In genomic region chr15:89532026-89532923, GRCm38 (mm10) we compare ENCODE assay signal across 8 mouse cellular contexts. TPM values are rescaled to one million over a fixed set of nuclear protein-coding genes. Genes with fewer than 3 reads are reported as not detected.
A peak's percentile ranks its signal among the peaks of the same experiment; 100 is the strongest.
DNase-seq lines count a peak whose midpoint lies in the region; ATAC-seq lines count a peak whose summit lies in the region.

No protein-coding gene starts in this region.

- no peak for DNase-seq in lung, postnatal 4 days
- peak; percentile 79 for DNase-seq in forebrain, embryonic 10.5 days (ENCODE audit: extremely low spot score, low spot score)
- DNase-seq in layer of hippocampus, adult 18-20 months (ENCODE audit: low spot score in 2 of 2): peak; percentile 75 to 86
- DNase-seq in midbrain, embryonic 14.5 days: peak; percentile 97
- DNase-seq in thymus, postnatal 14 days: no peak
- no peak for DNase-seq in yolk sac, embryonic 10.5 days (ENCODE audit: low spot score)
- no peak for DNase-seq in heart, adult 8-10 months (ENCODE audit: low spot score)

- no peak for ATAC-seq in lung, embryonic 15.5 days (ENCODE audit: borderline replicate concordance, extremely low read depth, low FRiP score, low TSS enrichment)
- ATAC-seq in midbrain, embryonic 14.5 days (ENCODE audit: low FRiP score, low TSS enrichment): peak; percentile 87

- H3K4me3 ChIP-seq in lung, embryonic 15.5 days: no peak overlapping the region
- peak overlapping the region; percentile 51 for H3K4me3 ChIP-seq in forebrain, embryonic 10.5 days
- H3K4me3 ChIP-seq in midbrain, embryonic 14.5 days (replicated peaks; ENCODE audit: low read depth, low read length): peak overlapping the region; percentile 47

- H3K9ac ChIP-seq in lung, embryonic 15.5 days: no peak overlapping the region
- peak overlapping the region; percentile 66 for H3K9ac ChIP-seq in midbrain, embryonic 14.5 days (replicated peaks; ENCODE audit: low read length)

- no peak overlapping the region for H3K27ac ChIP-seq in lung, embryonic 15.5 days
- H3K27ac ChIP-seq in forebrain, embryonic 10.5 days: peak overlapping the region; percentile 84
- peak overlapping the region; percentile 92 for H3K27ac ChIP-seq in midbrain, embryonic 14.5 days (replicated peaks; ENCODE audit: low read depth, low read length)

- peak overlapping the region; percentile 26; the same call in 1 of the 2 replicates for H3K4me2 ChIP-seq in lung, embryonic 15.5 days
- H3K4me2 ChIP-seq in midbrain, embryonic 14.5 days (ENCODE audit: low read length): peak overlapping the region; percentile 87

- no peaks in the 10 kb centered on the region for H3K27me3 ChIP-seq in lung, embryonic 15.5 days
- H3K27me3 ChIP-seq in forebrain, embryonic 10.5 days (ENCODE audit: poor library complexity, severe bottlenecking): peaks cover 31% of the 10 kb centered on the region
- no peaks in the 10 kb centered on the region for H3K27me3 ChIP-seq in midbrain, embryonic 14.5 days (ENCODE audit: control insufficient read depth, insufficient read depth, low read length)

- H3K36me3 ChIP-seq in lung, embryonic 15.5 days: peaks cover 2% of the 10 kb centered on the region; the same call in 1 of the 2 replicates
- H3K36me3 ChIP-seq in forebrain, embryonic 10.5 days (replicated peaks): no peaks in the 10 kb centered on the region
- no peaks in the 10 kb centered on the region for H3K36me3 ChIP-seq in midbrain, embryonic 14.5 days (ENCODE audit: control insufficient read depth, insufficient read depth, low read length)

- no peaks in the 10 kb centered on the region for H3K9me3 ChIP-seq in lung, embryonic 15.5 days
- no peaks in the 10 kb centered on the region for H3K9me3 ChIP-seq in forebrain, embryonic 10.5 days
- no peaks in the 10 kb centered on the region for H3K9me3 ChIP-seq in midbrain, embryonic 14.5 days (ENCODE audit: control insufficient read depth, low read length)

- WGBS in lung, embryonic 15.5 days: 37% methylated on average over 29 of the region's 29 CpGs
- WGBS in forebrain, embryonic 10.5 days: 18% methylated on average over 29 of the region's 29 CpGs
- WGBS in midbrain, embryonic 14.5 days: 19% methylated on average over 29 of the region's 29 CpGs

- H3K4me1 ChIP-seq in lung, embryonic 15.5 days: no peaks in the 10 kb centered on the region
- peaks cover 26% of the 10 kb centered on the region for H3K4me1 ChIP-seq in forebrain, embryonic 10.5 days
- H3K4me1 ChIP-seq in midbrain, embryonic 14.5 days (ENCODE audit: control insufficient read depth, insufficient read depth, low read length): peaks cover 25% of the 10 kb centered on the region

RNA-seq across cellular contexts. Expression of gene Shank3, which starts 32.9 kb away (rescaled TPM):
- polyA plus RNA-seq in lung, embryonic 15.5 days (2015; fragmentation: Nextera tagmentation; extraction: Ambion mirVana): 2.5 and 2.8 TPM in 2 replicates
- 2.2 and 3.0 TPM in 2 replicates for polyA plus RNA-seq in forebrain, embryonic 10.5 days (2016; fragmentation: Nextera tagmentation; extraction: Ambion mirVana)
- total RNA-seq in layer of hippocampus, adult 18-20 months (2021): 100 to 1,000 TPM; 232 to 243 TPM
- polyA plus RNA-seq in midbrain, embryonic 14.5 days (2014; fragmentation: Nextera tagmentation; extraction: Ambion mirVana): 9.9 and 11.5 TPM in 2 replicates
- 10 to 100 TPM; 36.3 to 53.5 (median 43.5) TPM for total RNA-seq in heart, adult 8-10 months (2022)

RNA-seq across cellular contexts. Expression of gene Acr, which starts 35.9 kb away (rescaled TPM):
- polyA plus RNA-seq in lung, embryonic 15.5 days (2015; fragmentation: Nextera tagmentation; extraction: Ambion mirVana): 0.10 and 0.20 TPM in 2 replicates
- 0.27 TPM in 1 of 2 replicates, not detected in the other for polyA plus RNA-seq in forebrain, embryonic 10.5 days (2016; fragmentation: Nextera tagmentation; extraction: Ambion mirVana)
- 1 to 10 TPM in 1 of 2 experiments, under 1 TPM in 1; 0.66 to 1.0 TPM for total RNA-seq in layer of hippocampus, adult 18-20 months (2021)
- polyA plus RNA-seq in midbrain, embryonic 14.5 days (2014; fragmentation: Nextera tagmentation; extraction: Ambion mirVana): 2.1 and 2.3 TPM in 2 replicates
- total RNA-seq in heart, adult 8-10 months (2022): under 1 TPM in 3 of 4 experiments, not detected in 1; 0.19 to 0.41 (median 0.28) TPM

RNA-seq across cellular contexts. Expression of gene Arsa, which starts 55.0 kb away (rescaled TPM):
- polyA plus RNA-seq in lung, embryonic 15.5 days (2015; fragmentation: Nextera tagmentation; extraction: Ambion mirVana): 21.5 and 22.7 TPM in 2 replicates
- 10.7 and 11.4 TPM in 2 replicates for polyA plus RNA-seq in forebrain, embryonic 10.5 days (2016; fragmentation: Nextera tagmentation; extraction: Ambion mirVana)
- 10 to 100 TPM; 28.1 to 29.6 TPM for total RNA-seq in layer of hippocampus, adult 18-20 months (2021)
- 16.0 and 21.7 TPM in 2 replicates for polyA plus RNA-seq in midbrain, embryonic 14.5 days (2014; fragmentation: Nextera tagmentation; extraction: Ambion mirVana)
- total RNA-seq in heart, adult 8-10 months (2022): 10 to 100 TPM; 10.9 to 12.7 (median 11.8) TPM

RNA-seq across cellular contexts. Expression of gene Rabl2, which starts 59.4 kb away (rescaled TPM):
- polyA plus RNA-seq in lung, embryonic 15.5 days (2015; fragmentation: Nextera tagmentation; extraction: Ambion mirVana): 45.9 and 46.2 TPM in 2 replicates
- 73.0 and 78.6 TPM in 2 replicates for polyA plus RNA-seq in forebrain, embryonic 10.5 days (2016; fragmentation: Nextera tagmentation; extraction: Ambion mirVana)
- total RNA-seq in layer of hippocampus, adult 18-20 months (2021): 10 to 100 TPM; 25.9 to 28.6 TPM
- polyA plus RNA-seq in midbrain, embryonic 14.5 days (2014; fragmentation: Nextera tagmentation; extraction: Ambion mirVana): 82.6 and 88.4 TPM in 2 replicates
- 1 to 10 TPM; 4.4 to 6.6 (median 5.4) TPM for total RNA-seq in heart, adult 8-10 months (2022)

Comparison
In these comparisons a context has a peak if more than half of its experiments do, and no peak if none do; other contexts are left out.
1. DNase-seq: peak in forebrain, embryonic 10.5 days (single experiment), layer of hippocampus, adult 18-20 months (2 of 2) and midbrain, embryonic 14.5 days (single experiment); none in lung, postnatal 4 days (0 of 2), thymus, postnatal 14 days (single experiment), yolk sac, embryonic 10.5 days (single experiment) and heart, adult 8-10 months (single experiment).